Mouse (Mus musculus) G1E (cell line): ENCODE data around the gene Glcci1. TPM values are rescaled to one million over a fixed set of nuclear protein-coding genes. Genes with fewer than 3 reads are reported as not detected.
A peak's percentile ranks its signal among the peaks of the same experiment; 100 is the strongest.

Experiments
- ATAC-seq: 2 replicates; pipeline ENCODE4 v1.8.0; 2016; ENCODE audit warnings: mild to moderate bottlenecking; ENCODE audit not compliant: insufficient number of reproducible peaks, poor library complexity, low FRiP score, severe bottlenecking; ENCODE audit errors: extremely low read depth
- DNase-seq: peaks from one replicate; pipeline ENCODE4 v3.0.0; 2012; ENCODE audit warnings: low spot score
- H3K27me3 ChIP-seq: 2 replicates; pipeline ENCODE4 v1.6.1; 2012; ENCODE audit warnings: mild to moderate bottlenecking, low read length, inconsistent platforms; ENCODE audit not compliant: insufficient read depth
- H3K36me3 ChIP-seq: replicated peaks from 2 replicates; pipeline ENCODE3; 2012; ENCODE audit warnings: mild to moderate bottlenecking, inconsistent platforms
- H3K4me1 ChIP-seq: 2 replicates; pipeline ENCODE4 v1.6.1; 2012; ENCODE audit warnings: low read depth, low read length, inconsistent platforms, mixed read lengths; ENCODE audit not compliant: insufficient read depth
- H3K4me3 ChIP-seq: 2 replicates; pipeline ENCODE4 v1.5.1; 2012; ENCODE audit warnings: low read depth, mild to moderate bottlenecking, inconsistent platforms, low read length, moderate library complexity, mixed read lengths
- H3K9me3 ChIP-seq: replicated peaks from 2 replicates; pipeline ENCODE4 v1.6.1; 2012; ENCODE audit warnings: inconsistent platforms
- CTCF ChIP-seq: IDR thresholded peaks from 2 replicates; pipeline ENCODE4 v1.5.1; 2012; ENCODE audit warnings: low read depth, low read length, inconsistent platforms, mixed read lengths
- GATA1 ChIP-seq: IDR thresholded peaks from 2 replicates; pipeline ENCODE4 v1.6.1; 2012; ENCODE audit warnings: borderline replicate concordance, low read length, inconsistent platforms, mixed read lengths
- GATA2 ChIP-seq: IDR thresholded peaks from 2 replicates; pipeline ENCODE4 v1.6.1; 2012; ENCODE audit warnings: low read depth, low read length, inconsistent platforms, borderline replicate concordance
- POLR2AphosphoS5 ChIP-seq: IDR thresholded peaks from 2 replicates; pipeline ENCODE4 v1.6.1; 2012; ENCODE audit warnings: low read depth, low read length, inconsistent platforms; ENCODE audit not compliant: insufficient replicate concordance
- TAL1 ChIP-seq: conservative IDR thresholded peaks from 2 replicates; pipeline ENCODE4 v1.6.1; 2012; ENCODE audit warnings: low read depth, low read length, inconsistent platforms, mixed read lengths
- polyA plus RNA-seq: library from polyadenylated mRNA; stranded (reverse); fragments of >175 nt; gene quantifications from 2 replicates; pipeline ENCODE4 v1.2.3, GENCODE M21; 2012
- total RNA-seq, 2 experiments: library from RNA; stranded (forward) in 1 of 2; stranded (reverse) in 1 of 2; fragments of 200-1000 nt in 1 of 2; fragments of >200 nt in 1 of 2; fragmentation: Nextera tagmentation in 1 of 2; gene quantifications; 2 replicates each; pipeline ENCODE4 v1.2.3; 2014 to 2017

The Glcci1 gene
- total and polyA plus RNA-seq, 3 experiments, result 19.0 to 85.9 (median 37.4) TPM

DNA sequence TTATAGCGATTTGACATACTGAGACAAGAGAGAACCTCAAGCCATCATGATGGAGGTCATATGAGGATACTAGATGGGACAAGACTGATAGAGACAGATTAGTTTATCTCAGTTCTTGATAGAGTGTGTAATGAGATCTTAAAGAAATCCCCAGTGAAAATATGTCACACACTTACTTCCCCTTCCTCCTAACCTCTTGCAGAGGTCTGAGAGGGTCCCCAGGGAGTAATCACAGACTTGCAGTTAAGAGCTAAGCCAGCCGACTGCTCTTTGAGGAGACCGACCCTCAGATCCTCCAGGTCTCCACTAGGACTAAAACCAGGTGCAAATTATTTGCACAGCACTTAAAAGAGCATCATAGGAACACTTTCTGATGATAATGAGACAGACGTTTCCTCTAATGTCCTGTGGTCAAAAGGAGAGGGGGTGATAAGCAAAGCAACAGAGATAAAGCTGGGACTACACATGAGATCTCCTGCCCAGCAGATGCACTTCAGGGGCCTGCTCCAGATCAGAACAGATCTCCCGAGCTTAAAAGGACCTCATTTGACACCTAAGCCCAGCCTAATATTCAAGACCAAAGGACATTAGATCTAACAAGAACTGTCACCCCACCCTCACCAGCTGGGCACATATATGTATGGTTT, 122.7 kb downstream of the Glcci1 start:
- ATAC-seq (peak; percentile 81), DNase-seq (no peak)
- Histone ChIP-seq H3K9me3 (no peaks in the 10 kb centered on the region), H3K36me3 (no peaks in the 10 kb centered on the region), H3K27me3 (peaks cover 33% of the 10 kb centered on the region), H3K4me3 (no peak overlapping the region), H3K4me1 (peaks cover 36% of the 10 kb centered on the region)
- TF ChIP-seq TAL1, result peak; percentile 49
- no peak for TF ChIP-seq CTCF
- TF ChIP-seq GATA1, result no peak

DNA sequence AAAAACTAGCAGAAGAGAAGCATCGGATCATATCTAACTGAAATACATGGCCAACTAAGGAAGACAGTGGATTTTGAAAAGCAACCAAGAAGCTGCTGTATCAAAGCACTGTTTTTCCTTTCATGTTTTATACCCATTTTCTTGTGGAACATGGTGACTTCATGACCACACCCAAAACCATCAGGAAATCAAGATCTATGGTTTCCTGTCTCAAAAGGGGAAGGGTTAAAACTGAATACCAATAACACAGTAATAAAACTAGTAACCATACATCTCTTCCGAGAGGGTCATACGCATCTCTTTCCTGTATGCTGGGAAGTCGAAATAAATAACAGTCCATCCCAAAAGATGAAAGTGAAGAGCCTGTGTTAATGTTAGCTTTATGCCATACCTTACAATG, 123.3 kb downstream of the Glcci1 start:
- ATAC-seq, result no peak
- Histone ChIP-seq H3K27me3 (peaks cover 29% of the 10 kb centered on the region), H3K4me1 (peaks cover 36% of the 10 kb centered on the region), H3K9me3 (no peaks in the 10 kb centered on the region), H3K4me3 (no peak overlapping the region), H3K36me3 (no peaks in the 10 kb centered on the region)
- TF ChIP-seq POLR2AphosphoS5, result no peak
- TF ChIP-seq GATA2, result no peak
- TF ChIP-seq TAL1, result no peak
- no peak for TF ChIP-seq CTCF
- no peak for TF ChIP-seq GATA1
- DNase-seq, result no peak

DNA sequence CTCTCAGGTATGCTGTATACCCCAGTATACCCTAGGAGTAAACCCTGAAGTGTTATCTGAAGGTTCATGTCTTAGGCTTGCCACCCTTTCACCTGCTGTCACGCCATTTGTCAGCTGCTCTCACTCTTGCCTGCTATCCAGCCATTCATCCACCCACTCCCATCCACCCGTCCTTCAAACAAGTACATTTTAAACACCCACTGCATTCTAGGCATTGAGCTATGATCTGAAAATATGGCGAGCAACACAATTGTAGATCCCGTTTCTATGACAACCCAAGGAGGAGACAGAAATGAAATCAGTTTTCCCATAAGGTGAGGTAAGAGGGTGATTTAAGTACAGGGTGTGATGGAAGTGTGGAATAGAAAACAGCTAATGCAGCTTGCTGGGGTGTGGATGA, 128.7 kb downstream of the Glcci1 start:
- H3K36me3 ChIP-seq, result no peaks in the 10 kb centered on the region
- H3K4me1 ChIP-seq, result peaks cover 4% of the 10 kb centered on the region
- no peak for TF ChIP-seq POLR2AphosphoS5
- ATAC-seq (no peak), DNase-seq (no peak)
- no peaks in the 10 kb centered on the region for H3K9me3 ChIP-seq
- H3K4me3 ChIP-seq, result no peak overlapping the region
- peaks cover 39% of the 10 kb centered on the region for H3K27me3 ChIP-seq

DNA sequence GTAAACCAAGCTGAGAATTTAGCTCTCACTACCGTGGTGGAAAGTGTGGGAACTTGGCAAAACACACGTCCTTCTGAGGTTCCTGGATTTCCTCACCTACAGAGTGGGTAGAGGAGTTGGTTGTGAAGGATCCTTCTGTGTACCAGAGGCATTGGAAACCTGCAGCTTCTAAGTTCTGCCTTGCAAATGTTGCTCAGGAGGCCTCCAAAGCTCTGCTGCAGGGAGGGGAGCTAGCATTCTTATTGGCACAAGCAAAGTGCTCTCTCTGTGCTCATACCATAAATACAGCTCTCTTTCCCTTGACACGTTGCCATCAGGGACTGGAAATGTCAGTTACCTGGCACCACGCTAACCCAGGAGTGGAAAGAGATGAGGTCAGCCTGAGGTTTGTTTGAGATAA, 129.5 kb downstream of the Glcci1 start:
- TF ChIP-seq GATA1 (no peak), GATA2 (no peak)
- no peaks in the 10 kb centered on the region for H3K36me3 ChIP-seq
- H3K27me3 ChIP-seq, result peaks cover 39% of the 10 kb centered on the region
- H3K4me3 ChIP-seq, result no peak overlapping the region
- no peak for ATAC-seq
- no peaks in the 10 kb centered on the region for H3K9me3 ChIP-seq
- no peak for DNase-seq
- peaks cover 4% of the 10 kb centered on the region for H3K4me1 ChIP-seq

DNA sequence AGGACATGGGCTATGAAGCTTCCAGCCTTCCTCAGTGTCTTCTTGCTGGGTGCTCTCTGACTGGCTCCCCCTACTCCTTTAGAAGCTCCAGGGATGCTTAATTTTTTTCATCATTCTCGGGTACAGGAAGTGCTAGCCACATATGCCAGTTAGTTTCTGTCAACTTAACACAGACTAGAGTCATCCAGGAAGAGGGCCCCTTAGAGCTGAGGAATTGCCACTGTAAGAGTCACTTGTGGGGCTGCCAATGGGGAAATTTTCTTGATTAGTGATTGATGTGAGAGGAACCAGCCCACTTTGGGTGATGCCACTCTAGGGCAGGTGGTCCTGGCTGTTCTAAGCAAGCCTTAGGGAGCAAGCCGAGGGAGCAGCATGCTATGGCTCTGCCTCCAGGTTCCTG, 130.1 kb downstream of the Glcci1 start:
- Histone ChIP-seq H3K36me3 (no peaks in the 10 kb centered on the region), H3K4me1 (peaks cover 4% of the 10 kb centered on the region), H3K9me3 (no peaks in the 10 kb centered on the region), H3K4me3 (no peak overlapping the region), H3K27me3 (peaks cover 35% of the 10 kb centered on the region)
- DNase-seq, result no peak
- ATAC-seq, result no peak
- TF ChIP-seq TAL1 (no peak), CTCF (no peak), GATA1 (no peak), POLR2AphosphoS5 (no peak), GATA2 (no peak)

DNA sequence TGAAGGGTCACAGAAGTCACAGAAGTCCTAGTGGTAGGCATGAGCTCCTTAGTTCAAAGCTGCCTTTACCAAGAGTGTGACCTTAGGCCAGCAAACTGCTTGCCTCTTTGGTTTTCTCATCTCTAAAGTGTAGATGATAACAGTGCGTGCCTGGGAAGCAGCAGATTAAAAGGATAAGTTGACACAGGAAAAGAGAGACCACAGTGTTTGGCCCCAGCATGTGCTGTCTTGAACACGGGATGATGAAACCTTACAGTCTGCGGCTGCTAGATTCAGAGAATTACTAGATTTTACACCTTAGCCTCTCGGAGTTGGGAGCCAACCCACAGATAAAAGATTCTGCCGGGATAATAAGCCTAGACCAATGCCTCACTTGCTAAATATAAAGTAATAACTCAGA, 131.5 kb downstream of the Glcci1 start:
- TF ChIP-seq GATA2, result no peak
- TF ChIP-seq POLR2AphosphoS5, result no peak
- TF ChIP-seq CTCF, result no peak
- TF ChIP-seq GATA1, result no peak
- no peak for TF ChIP-seq TAL1
- no peaks in the 10 kb centered on the region for H3K36me3 ChIP-seq
- no peak for DNase-seq
- no peak overlapping the region for H3K4me3 ChIP-seq
- ATAC-seq, result no peak
- no peaks in the 10 kb centered on the region for H3K9me3 ChIP-seq
- H3K27me3 ChIP-seq, result peaks cover 40% of the 10 kb centered on the region
- peaks cover 7% of the 10 kb centered on the region for H3K4me1 ChIP-seq

DNA sequence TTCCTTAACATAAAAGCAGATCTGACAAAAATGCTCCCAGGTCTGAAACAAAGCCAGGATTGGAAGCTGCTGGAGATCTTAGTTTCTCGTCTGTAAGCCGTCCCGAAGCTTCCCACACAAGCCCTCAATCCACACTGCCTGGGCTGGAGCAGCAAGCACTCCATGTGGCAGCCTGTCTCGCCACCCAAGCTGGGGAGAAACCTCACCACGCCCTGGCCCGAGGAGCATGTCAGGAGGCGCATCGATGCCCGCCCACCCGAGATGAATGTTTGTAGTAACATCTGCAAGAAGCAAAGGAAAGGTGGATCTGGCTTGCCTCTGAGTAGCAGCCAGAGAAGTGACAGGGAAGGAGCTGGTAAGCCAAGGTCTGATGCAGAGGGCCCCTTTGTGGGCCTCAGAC, 135.3 kb downstream of the Glcci1 start:
- no peak for ATAC-seq
- Histone ChIP-seq H3K9me3 (no peaks in the 10 kb centered on the region), H3K4me1 (peaks cover 29% of the 10 kb centered on the region), H3K36me3 (no peaks in the 10 kb centered on the region), H3K27me3 (peaks cover 25% of the 10 kb centered on the region), H3K4me3 (no peak overlapping the region)
- no peak for DNase-seq
- no peak for TF ChIP-seq CTCF
- no peak for TF ChIP-seq GATA1
- TF ChIP-seq POLR2AphosphoS5, result no peak
- no peak for TF ChIP-seq TAL1
- no peak for TF ChIP-seq GATA2
